Comparison of ENCODE assay signal across 13 mouse cellular contexts in the genomic region with DNA sequence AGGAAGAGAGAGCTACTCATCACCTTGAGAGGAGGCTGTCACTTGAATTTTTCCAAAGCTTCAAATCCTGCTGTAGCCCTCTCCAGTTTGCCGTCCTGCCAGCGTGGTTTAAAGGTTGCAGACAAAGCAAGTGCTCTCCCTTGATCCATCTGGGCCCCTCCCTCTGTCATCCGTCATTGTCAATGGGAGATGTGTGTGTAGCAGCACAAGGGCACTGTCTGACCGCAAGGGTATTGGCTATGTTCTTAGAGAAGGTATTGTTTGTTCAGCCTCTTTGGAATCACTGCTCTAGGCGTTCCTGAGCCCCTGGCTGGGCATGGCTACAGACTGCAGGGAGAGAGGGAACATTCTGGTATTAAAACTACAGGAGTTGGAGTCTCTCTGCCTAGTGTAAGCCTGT.
DNase-seq lines count a peak whose midpoint lies in the region; ATAC-seq and TF ChIP-seq lines count a peak whose summit lies in the region.
"Had no signal": no experiment of that assay in that cellular context is flagged by ENCODE, and none has a peak within 500 bp of the region (broad histone marks: within the 10 kb centered on the region; RNA-seq: fewer than 3 reads in every experiment).

No protein-coding gene starts in this region.

- no peak for TF ChIP-seq CTCF in layer of hippocampus, adult 2 months (conservative IDR thresholded peaks at IDR 0.05)
- no peak for TF ChIP-seq CTCF in brain, embryonic 14.5 days (IDR thresholded peaks at IDR 0.05; ENCODE audit: borderline replicate concordance, extremely low read depth, insufficient read depth, insufficient read length)

- DNase-seq in layer of hippocampus, adult 2 months (ENCODE audit: low spot score in 2 of 2), result no peak
- no peak for DNase-seq in layer of hippocampus, adult 18-20 months (ENCODE audit: low spot score in 2 of 2)
- DNase-seq in brain, embryonic 14.5 days (ENCODE audit: low read depth), result peak; percentile 71
- peak; percentile 83 for DNase-seq in hindbrain, embryonic 11.5 days (ENCODE audit: low spot score)
- peak; percentile 72 for DNase-seq in neural tube, embryonic 10.5 days (ENCODE audit: extremely low spot score, low spot score)
- no peak for DNase-seq in cerebellum, postnatal 25 days
- no peak for DNase-seq in cerebellum, postnatal 36 days
- DNase-seq: cerebellum, postnatal 10 days; gastrocnemius, postnatal 14 days; liver; right cerebral cortex, postnatal 4 days had no signal

- peak overlapping the region; percentile 83 for H3K27ac ChIP-seq in layer of hippocampus, adult 2 months
- peak overlapping the region; percentile 75 for H3K27ac ChIP-seq in hindbrain, embryonic 11.5 days (ENCODE audit: low read depth, low read length)
- no peak overlapping the region for H3K27ac ChIP-seq in heart, embryonic 12.5 days (ENCODE audit: poor library complexity, severe bottlenecking)

- H3K9ac ChIP-seq in hindbrain, embryonic 11.5 days (ENCODE audit: low read depth, low read length), result no peak overlapping the region
- no peak overlapping the region for H3K9ac ChIP-seq in heart, embryonic 12.5 days

- H3K36me3 ChIP-seq in hindbrain, embryonic 11.5 days (ENCODE audit: control insufficient read depth, insufficient read depth, low read length), result no peaks in the 10 kb centered on the region
- no peaks in the 10 kb centered on the region for H3K36me3 ChIP-seq in heart, embryonic 12.5 days

- ATAC-seq in hindbrain, embryonic 11.5 days (ENCODE audit: low FRiP score), result peak; percentile 85
- no peak for ATAC-seq in heart, embryonic 12.5 days (ENCODE audit: insufficient number of reproducible peaks, low FRiP score)
- ATAC-seq: CD4-positive, CD25-positive, alpha-beta regulatory T cell, adult 4 months had no signal

- 7% methylated on average over 5 of the region's 5 CpGs for WGBS in hindbrain, embryonic 11.5 days
- 24% methylated on average over 5 of the region's 5 CpGs for WGBS in heart, embryonic 12.5 days

- no peak overlapping the region for H3K4me2 ChIP-seq in hindbrain, embryonic 11.5 days (replicated peaks; ENCODE audit: low read depth, low read length)
- H3K4me2 ChIP-seq in heart, embryonic 12.5 days, result no peak overlapping the region

- H3K4me1 ChIP-seq in hindbrain, embryonic 11.5 days (replicated peaks; ENCODE audit: control insufficient read depth, insufficient read depth, low read length), result peaks cover 12% of the 10 kb centered on the region
- peaks cover 18% of the 10 kb centered on the region for H3K4me1 ChIP-seq in heart, embryonic 12.5 days (replicated peaks)

- TF ChIP-seq POLR2A in brain, embryonic 14.5 days (IDR thresholded peaks at IDR 0.05; ENCODE audit: borderline replicate concordance, extremely low read depth, insufficient read depth, insufficient read length, poor library complexity, severe bottlenecking), result no peak

- no peaks in the 10 kb centered on the region for H3K9me3 ChIP-seq in hindbrain, embryonic 11.5 days (ENCODE audit: control insufficient read depth, low read length)
- H3K9me3 ChIP-seq in heart, embryonic 12.5 days (replicated peaks), result no peaks in the 10 kb centered on the region

- H3K27me3 ChIP-seq in hindbrain, embryonic 11.5 days (ENCODE audit: control insufficient read depth, insufficient read depth, low read length), result no peaks in the 10 kb centered on the region
- H3K27me3 ChIP-seq in heart, embryonic 12.5 days (replicated peaks), result no peaks in the 10 kb centered on the region

- H3K4me3 ChIP-seq in layer of hippocampus, adult 2 months, result no peak overlapping the region
- H3K4me3 ChIP-seq in hindbrain, embryonic 11.5 days (ENCODE audit: low read depth, low read length), result no peak overlapping the region
- no peak overlapping the region for H3K4me3 ChIP-seq in heart, embryonic 12.5 days

Comparison
In these comparisons a context has a peak if more than half of its experiments do, and no peak if none do; other contexts are left out.
1. DNase-seq: peak in brain, embryonic 14.5 days (single experiment), hindbrain, embryonic 11.5 days (single experiment) and neural tube, embryonic 10.5 days (single experiment); none in layer of hippocampus, adult 2 months (0 of 2), layer of hippocampus, adult 18-20 months (0 of 2), cerebellum, postnatal 25 days (0 of 2) and cerebellum, postnatal 36 days (0 of 2).